16 mouse cellular contexts compared by ENCODE assay signal in genomic region chr1:37026866-37027265, GRCm38 (mm10). TPM values are rescaled to one million over a fixed set of nuclear protein-coding genes. Genes with fewer than 3 reads are reported as not detected.
"Had no signal": no experiment of that assay in that cellular context is flagged by ENCODE, and none has a peak within 500 bp of the region (broad histone marks: within the 10 kb centered on the region; RNA-seq: fewer than 3 reads in every experiment).

No protein-coding gene starts in this region.

- H3K4me2 ChIP-seq: lung, embryonic 14.5 days; midbrain, embryonic 12.5 days; neural tube, embryonic 12.5 days had no signal

- H3K9ac ChIP-seq: lung, embryonic 14.5 days; midbrain, embryonic 12.5 days; neural tube, embryonic 12.5 days had no signal

- H3K4me3 ChIP-seq: midbrain, embryonic 10.5 days; midbrain, embryonic 12.5 days; myocyte; neural tube, embryonic 12.5 days had no signal

- H3K36me3 ChIP-seq: midbrain, embryonic 10.5 days; midbrain, embryonic 12.5 days; neural tube, embryonic 12.5 days had no signal

- H3K9me3 ChIP-seq: midbrain, embryonic 10.5 days; midbrain, embryonic 12.5 days; neural tube, embryonic 12.5 days had no signal

- H3K27me3 ChIP-seq: neural tube, embryonic 12.5 days had no signal

- DNase-seq: lung, adult 18-20 months; lung, embryonic 14.5 days; lung, postnatal 10 days; lung, postnatal 4 days; midbrain, embryonic 14.5 days; right cerebral cortex, postnatal 14 days; spleen, adult 18-20 months; thymus, adult 18-20 months; thymus, postnatal 14 days; thymus, postnatal 36 days had no signal

- H3K27ac ChIP-seq: midbrain, embryonic 10.5 days; midbrain, embryonic 12.5 days; neural tube, embryonic 12.5 days had no signal

- ATAC-seq: midbrain, embryonic 16.5 days had no signal

RNA-seq across cellular contexts. Expression of gene Vwa3b, which starts 0.5 kb away (rescaled TPM):
- total RNA-seq: megakaryocyte-erythroid progenitor cell, adult 5-6 weeks had no signal
- polyA plus RNA-seq: lung, embryonic 14.5 days; myocyte had no signal
